Mouse (Mus musculus) C2C12 (cell line): ENCODE data around the gene Rdh16f1.

Experiments
- CTCF ChIP-seq: IDR thresholded peaks from one replicate; pipeline ENCODE4 v1.5.1; 2011; ENCODE audit not compliant: control insufficient read depth, insufficient read depth, insufficient read length
- FOSL1 ChIP-seq: IDR thresholded peaks from one replicate; pipeline ENCODE4 v1.8.0; 2011; ENCODE audit warnings: mild to moderate bottlenecking, low read length; ENCODE audit not compliant: poor library complexity, insufficient read depth, severe bottlenecking

GRCm38 (mm10) chr10:127835292-127835691 is 75.7 kb downstream of the Rdh16f1 start:
- TF ChIP-seq CTCF, result no peak
- no peak for TF ChIP-seq FOSL1
